Mouse (Mus musculus) embryonic facial prominence, embryonic 13.5 days (tissue): Measurements from ENCODE around the gene Lrba. TPM values are rescaled to one million over a fixed set of nuclear protein-coding genes. Genes with fewer than 3 reads are reported as not detected.

Experiments used
- ATAC-seq: fragments of 200-750 bp; cut with Nextera tagmentation; 2 replicates; pipeline ENCODE4 v1.8.0; 2017; ENCODE audit warnings: low read depth; ENCODE audit not compliant: insufficient number of reproducible peaks, insufficient read depth, low FRiP score, low TSS enrichment
- H3K27ac ChIP-seq: fragments of 300-500 bp; sonication (generic); 2 replicates; pipeline ENCODE4 v1.5.1; 2015; ENCODE audit warnings: moderate library complexity, mild to moderate bottlenecking, inconsistent platforms
- H3K27me3 ChIP-seq: fragments of 300-500 bp; sonication (generic); 2 replicates; pipeline ENCODE4 v1.6.1; 2015; ENCODE audit warnings: mild to moderate bottlenecking, inconsistent platforms
- H3K36me3 ChIP-seq: fragments of 300-500 bp; sonication (generic); 2 replicates; pipeline ENCODE4 v1.6.1; 2015; ENCODE audit warnings: mild to moderate bottlenecking, inconsistent platforms
- H3K4me1 ChIP-seq: fragments of 300-500 bp; sonication (generic); 2 replicates; pipeline ENCODE4 v1.6.1; 2015; ENCODE audit warnings: inconsistent platforms
- H3K4me2 ChIP-seq: fragments of 300-500 bp; sonication (generic); 2 replicates; pipeline ENCODE4 v1.6.1; 2015; ENCODE audit warnings: moderate library complexity, mild to moderate bottlenecking, inconsistent platforms
- H3K4me3 ChIP-seq: fragments of 300-500 bp; sonication (generic); 2 replicates; pipeline ENCODE4 v1.5.1; 2015; ENCODE audit warnings: mild to moderate bottlenecking, inconsistent platforms
- H3K9ac ChIP-seq: fragments of 300-500 bp; sonication (generic); 2 replicates; pipeline ENCODE4 v1.6.1; 2015; ENCODE audit warnings: mild to moderate bottlenecking, inconsistent platforms
- H3K9me3 ChIP-seq: fragments of 300-500 bp; sonication (generic); 2 replicates; pipeline ENCODE4 v1.6.1; 2016; ENCODE audit warnings: inconsistent platforms
- WGBS: fragments of 180-500 bp; shearing (Covaris S2); methylation state at CpG from one replicate; pipeline ENCODE4 v1.1.7; 2015; ENCODE audit warnings: mixed read lengths; 5-methylcytosine and 5-hydroxymethylcytosine counted together
- polyA plus RNA-seq: library from polyadenylated mRNA; unstranded; fragments of >200 nt; fragmentation: Nextera tagmentation; extraction: Ambion mirVana; gene quantifications from 2 replicates; pipeline ENCODE4 v1.2.1, GENCODE M21; 2015

Gene Lrba
- polyA plus RNA-seq, 1 experiment from 2014 or later: 7.4 TPM

DNA sequence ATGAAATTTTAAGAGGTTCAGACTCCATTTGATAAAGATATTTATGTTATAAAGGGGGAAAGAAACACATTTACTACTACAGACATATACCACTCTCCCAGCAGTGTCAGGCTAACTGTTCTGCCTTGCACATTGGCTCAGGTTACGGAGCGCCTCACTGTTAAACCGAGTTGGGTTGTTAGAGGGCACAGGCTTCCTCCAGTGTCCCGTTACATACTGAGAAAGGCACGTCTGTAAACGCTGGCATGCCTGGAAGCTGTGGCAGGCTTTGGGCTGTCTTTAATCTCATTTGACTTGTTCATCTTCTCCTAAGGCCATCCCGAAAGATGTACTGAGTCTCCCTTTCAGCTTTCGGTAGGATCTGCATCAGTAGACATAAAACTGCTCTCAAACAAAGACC lies 544.1 kb downstream of the Lrba start:
- ATAC-seq: no peak
- peak overlapping the region; percentile 48 for H3K4me2 ChIP-seq
- H3K27me3 ChIP-seq: no peaks in the 10 kb centered on the region
- H3K9ac ChIP-seq: peak overlapping the region; percentile 49; the same call in 1 of the 2 replicates
- H3K9me3 ChIP-seq: no peaks in the 10 kb centered on the region
- H3K36me3 ChIP-seq: peaks cover under 1% of the 10 kb centered on the region; the same call in 1 of the 2 replicates
- peak overlapping the region; percentile 78 for H3K27ac ChIP-seq
- 5% methylated on average over 8 of the region's 8 CpGs for WGBS
- peaks cover 21% of the 10 kb centered on the region for H3K4me1 ChIP-seq
- H3K4me3 ChIP-seq: no peak overlapping the region

DNA sequence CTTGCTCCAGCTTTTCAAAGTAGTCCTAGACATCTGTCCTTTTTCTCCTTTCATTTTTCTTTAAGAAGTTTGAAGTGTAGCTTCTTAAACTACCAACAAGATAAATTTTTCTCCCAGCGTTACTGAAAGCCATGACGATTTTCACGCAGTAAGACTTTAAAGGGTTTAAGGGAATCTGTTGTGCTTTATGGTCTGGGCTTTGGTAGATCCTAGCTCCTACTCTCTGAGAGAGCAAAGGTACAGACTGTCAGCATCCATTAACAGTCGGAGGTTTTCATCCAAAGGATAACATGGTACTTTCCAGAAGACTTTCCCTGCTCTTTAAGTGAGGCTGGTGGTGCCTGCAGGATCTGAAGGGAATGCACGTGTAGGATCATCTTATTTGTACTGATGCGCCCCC lies 544.5 kb downstream of the Lrba start:
- H3K27ac ChIP-seq: peak overlapping the region; percentile 78
- ATAC-seq: no peak
- WGBS: 33% methylated on average over 6 of the region's 6 CpGs
- H3K4me1 ChIP-seq: peaks cover 21% of the 10 kb centered on the region
- no peak overlapping the region for H3K4me3 ChIP-seq
- peak overlapping the region; percentile 49; the same call in 1 of the 2 replicates for H3K9ac ChIP-seq
- no peaks in the 10 kb centered on the region for H3K27me3 ChIP-seq
- H3K4me2 ChIP-seq: peak overlapping the region; percentile 48
- no peaks in the 10 kb centered on the region for H3K9me3 ChIP-seq
- H3K36me3 ChIP-seq: peaks cover 4% of the 10 kb centered on the region; the same call in 1 of the 2 replicates

DNA sequence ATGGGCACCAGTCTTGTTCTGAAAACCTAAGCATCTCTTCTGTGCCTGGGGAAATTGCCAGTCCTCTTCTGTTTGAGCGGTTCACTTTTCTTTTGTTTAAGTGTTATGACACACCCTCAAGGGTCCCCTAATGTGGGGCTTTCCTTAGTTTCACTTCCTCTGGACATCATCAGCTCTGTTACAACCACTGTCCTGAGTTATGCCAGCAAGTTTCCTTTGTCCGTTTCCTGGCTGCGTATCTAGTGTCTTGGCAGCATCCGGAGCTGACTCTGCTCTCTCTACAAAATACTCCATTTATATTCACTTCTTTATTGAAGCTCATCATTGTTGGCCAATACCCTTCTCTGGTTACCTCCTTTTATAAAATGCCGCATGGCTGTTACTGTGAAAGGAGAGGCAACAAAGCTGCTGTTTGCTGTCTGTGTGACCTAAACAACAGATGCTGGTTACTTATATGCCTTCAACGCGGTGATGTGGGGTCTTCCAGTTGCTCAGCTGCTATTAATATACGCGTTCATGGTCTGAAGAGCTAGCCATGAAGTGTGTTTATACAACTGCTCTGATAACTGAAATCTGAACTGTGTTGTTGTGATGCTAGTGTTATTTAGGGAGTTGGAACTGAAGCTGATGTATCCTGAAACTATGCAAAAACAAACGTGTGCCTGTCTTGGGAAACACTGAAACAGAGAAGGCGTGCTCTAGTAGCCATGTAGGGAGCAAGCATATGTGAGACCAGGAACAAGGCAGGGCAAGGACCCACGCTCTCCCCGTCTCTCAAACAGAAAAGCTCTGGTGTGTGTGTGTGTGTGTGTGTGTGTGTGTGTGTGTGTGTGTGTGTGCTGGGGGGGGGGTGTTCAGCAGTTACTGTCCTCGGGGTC lies 550.3 kb downstream of the Lrba start:
- Histone ChIP-seq H3K4me1 (peaks cover 32% of the 10 kb centered on the region), H3K4me3 (no peak overlapping the region), H3K9ac (no peak overlapping the region), H3K27me3 (no peaks in the 10 kb centered on the region), H3K27ac (peak overlapping the region; percentile 75), H3K36me3 (peaks cover 17% of the 10 kb centered on the region), H3K9me3 (no peaks in the 10 kb centered on the region), H3K4me2 (peak overlapping the region; percentile 26; the same call in 1 of the 2 replicates)
- 54% methylated on average over 14 of the region's 14 CpGs for WGBS
- ATAC-seq: no peak

DNA sequence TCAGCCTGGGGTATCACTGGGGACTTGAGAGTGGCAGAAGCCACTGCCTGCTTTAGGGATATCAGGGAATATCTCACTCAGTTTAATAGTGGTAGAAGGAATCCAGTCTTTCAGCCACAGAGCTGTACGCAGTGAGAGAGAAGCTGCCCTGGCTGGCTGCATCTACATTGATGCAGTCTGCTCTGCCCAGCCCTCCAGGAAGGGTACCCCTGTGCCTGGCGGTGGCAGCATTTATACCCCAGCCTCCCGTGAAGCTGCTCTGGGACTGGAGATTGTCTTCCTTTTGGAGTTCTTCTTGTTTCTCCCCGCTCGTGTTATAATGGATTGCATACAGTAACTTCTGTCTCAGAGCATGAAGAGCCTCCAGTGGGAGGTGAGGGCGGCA lies 551.0 kb downstream of the Lrba start:
- H3K4me3 ChIP-seq: no peak overlapping the region
- H3K4me1 ChIP-seq: peaks cover 29% of the 10 kb centered on the region
- WGBS: 52% methylated on average over 6 of the region's 6 CpGs
- ATAC-seq: no peak
- peak overlapping the region; percentile 75 for H3K27ac ChIP-seq
- peak overlapping the region; percentile 32; the same call in 1 of the 2 replicates for H3K9ac ChIP-seq
- no peaks in the 10 kb centered on the region for H3K27me3 ChIP-seq
- H3K9me3 ChIP-seq: no peaks in the 10 kb centered on the region
- peak overlapping the region; percentile 26; the same call in 1 of the 2 replicates for H3K4me2 ChIP-seq
- H3K36me3 ChIP-seq: peaks cover 23% of the 10 kb centered on the region

DNA sequence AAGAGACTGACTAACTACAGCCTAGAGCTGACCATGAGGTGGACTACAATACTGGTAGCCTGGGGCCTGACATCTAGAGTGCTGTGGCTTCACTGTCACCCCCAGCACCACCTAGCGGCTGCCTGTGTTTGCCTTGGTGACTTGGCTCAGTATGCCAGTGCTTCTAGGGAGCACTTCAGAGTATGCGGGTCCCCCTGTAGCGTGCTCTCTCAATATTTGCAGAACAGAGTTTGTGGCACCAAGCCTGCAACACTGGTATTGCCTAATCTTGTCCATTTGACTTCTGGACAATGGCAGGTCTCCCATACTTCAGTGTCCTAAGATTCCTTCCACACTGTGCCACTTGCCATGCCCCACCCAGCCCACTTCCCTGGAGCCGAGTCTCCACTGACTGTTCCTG lies 555.2 kb downstream of the Lrba start:
- Histone ChIP-seq H3K36me3 (peaks cover 38% of the 10 kb centered on the region), H3K9me3 (no peaks in the 10 kb centered on the region), H3K4me2 (no peak overlapping the region), H3K27me3 (no peaks in the 10 kb centered on the region), H3K9ac (no peak overlapping the region), H3K4me1 (peaks cover 23% of the 10 kb centered on the region), H3K27ac (no peak overlapping the region), H3K4me3 (no peak overlapping the region)
- no peak for ATAC-seq
- 74% methylated on average over 4 of the region's 4 CpGs for WGBS

DNA sequence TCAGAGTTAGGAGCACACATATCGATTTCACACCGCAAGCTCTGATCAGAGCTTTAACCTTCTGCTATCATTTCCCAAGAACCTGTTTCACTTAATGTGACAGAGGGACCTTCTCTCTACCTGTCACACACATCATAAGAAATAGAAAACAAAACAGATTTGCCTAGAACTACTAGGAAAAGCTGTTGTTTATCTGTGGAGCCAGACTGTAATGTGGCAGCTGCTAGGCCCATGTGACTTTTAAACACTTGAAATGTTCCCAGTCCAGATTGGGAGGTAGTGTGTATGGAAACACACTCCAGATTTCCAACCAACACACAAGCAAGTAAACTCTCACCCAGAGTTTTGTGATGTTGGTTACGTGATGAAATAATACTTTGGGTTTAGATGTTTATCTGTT lies 559.6 kb downstream of the Lrba start:
- no peaks in the 10 kb centered on the region for H3K27me3 ChIP-seq
- H3K9ac ChIP-seq: no peak overlapping the region
- no peak overlapping the region for H3K4me3 ChIP-seq
- H3K27ac ChIP-seq: no peak overlapping the region
- 90% methylated on average over 3 of the region's 3 CpGs for WGBS
- H3K4me1 ChIP-seq: peaks cover 22% of the 10 kb centered on the region
- no peaks in the 10 kb centered on the region for H3K9me3 ChIP-seq
- H3K4me2 ChIP-seq: no peak overlapping the region
- peaks cover 32% of the 10 kb centered on the region for H3K36me3 ChIP-seq
- ATAC-seq: no peak

DNA sequence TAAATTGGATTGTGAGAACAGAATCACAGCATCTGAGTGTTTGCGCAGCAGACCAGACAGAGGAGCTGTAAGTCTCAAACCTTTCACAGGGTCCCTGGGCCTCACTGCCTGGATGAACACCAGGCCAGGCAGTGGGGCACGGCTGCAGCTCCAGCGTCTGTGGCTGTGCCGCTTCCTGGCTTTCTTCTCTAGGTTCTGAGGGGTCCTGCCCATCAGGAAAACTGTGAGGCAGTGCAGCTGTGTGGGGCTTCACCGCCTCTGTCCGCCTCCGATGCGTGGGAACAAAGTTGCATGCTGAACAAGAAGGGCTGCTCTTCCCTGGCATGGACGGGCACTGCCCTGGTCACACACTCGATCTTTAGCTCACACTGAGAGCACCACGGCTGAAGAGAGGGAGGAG lies 560.5 kb downstream of the Lrba start:
- Histone ChIP-seq H3K27ac (no peak overlapping the region), H3K4me3 (no peak overlapping the region), H3K27me3 (no peaks in the 10 kb centered on the region), H3K4me1 (peaks cover 22% of the 10 kb centered on the region), H3K36me3 (peaks cover 30% of the 10 kb centered on the region), H3K9ac (no peak overlapping the region), H3K9me3 (no peaks in the 10 kb centered on the region), H3K4me2 (no peak overlapping the region)
- ATAC-seq: no peak
- WGBS: 73% methylated on average over 11 of the region's 11 CpGs

DNA sequence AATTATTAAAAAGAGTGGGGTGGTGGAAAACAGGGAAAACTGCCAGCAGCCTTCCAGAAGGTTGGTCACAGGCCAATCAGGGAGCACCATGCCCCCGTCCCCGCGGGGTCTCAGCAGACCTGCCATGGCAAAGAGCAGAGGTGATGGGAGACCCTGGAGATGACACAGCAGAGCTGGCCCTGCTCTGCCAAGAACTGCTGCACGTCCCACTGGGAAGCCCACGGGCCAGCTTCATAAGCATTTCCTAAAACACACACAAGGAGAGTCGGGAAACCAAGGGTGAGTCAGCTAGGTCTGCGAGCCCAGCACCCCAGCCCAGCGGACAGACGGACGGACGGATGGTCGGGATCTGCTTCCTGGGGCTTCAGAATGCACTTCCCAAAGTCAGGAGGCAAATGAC lies 561.8 kb downstream of the Lrba start:
- WGBS: 88% methylated on average over 12 of the region's 12 CpGs
- Histone ChIP-seq H3K4me3 (no peak overlapping the region), H3K9me3 (no peaks in the 10 kb centered on the region), H3K27me3 (no peaks in the 10 kb centered on the region), H3K4me1 (peaks cover 30% of the 10 kb centered on the region), H3K27ac (0 out of 2 replicates have a peak overlapping the region, but pooled peaks have one; percentile 53), H3K36me3 (peaks cover 23% of the 10 kb centered on the region), H3K4me2 (no peak overlapping the region), H3K9ac (no peak overlapping the region)
- ATAC-seq: no peak

DNA sequence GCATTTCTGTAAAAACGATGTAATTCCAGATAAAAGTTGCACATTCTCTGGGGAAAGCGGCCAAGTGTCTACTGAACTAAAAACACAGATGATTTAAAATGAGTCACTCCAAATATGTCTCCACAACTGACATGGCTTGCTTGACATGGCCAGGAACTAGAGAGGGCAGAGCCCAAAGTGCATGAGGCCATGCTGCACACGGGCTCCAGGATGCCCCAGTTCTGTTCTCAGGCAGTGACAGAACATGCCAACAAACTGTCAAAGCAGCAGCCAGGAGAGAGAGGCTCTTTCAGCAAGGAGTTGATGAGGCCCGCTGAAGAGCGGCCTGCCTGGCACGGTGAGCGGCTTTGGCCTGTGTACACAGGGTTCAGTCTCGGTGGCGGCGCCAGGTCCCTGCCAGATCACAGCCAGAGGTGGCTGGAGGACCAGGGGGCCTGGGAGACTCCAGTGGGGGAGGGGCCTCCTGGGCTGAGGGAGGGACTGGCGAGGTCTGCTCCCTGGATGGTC lies 562.4 kb downstream of the Lrba start:
- WGBS: 61% methylated on average over 11 of the region's 11 CpGs
- peak overlapping the region; percentile 27; the same call in 1 of the 2 replicates for H3K9ac ChIP-seq
- H3K4me3 ChIP-seq: no peak overlapping the region
- peak overlapping the region; percentile 53 for H3K27ac ChIP-seq
- no peaks in the 10 kb centered on the region for H3K9me3 ChIP-seq
- no peaks in the 10 kb centered on the region for H3K27me3 ChIP-seq
- no peak overlapping the region for H3K4me2 ChIP-seq
- peak; percentile 57 for ATAC-seq
- H3K36me3 ChIP-seq: peaks cover 25% of the 10 kb centered on the region
- peaks cover 33% of the 10 kb centered on the region for H3K4me1 ChIP-seq

DNA sequence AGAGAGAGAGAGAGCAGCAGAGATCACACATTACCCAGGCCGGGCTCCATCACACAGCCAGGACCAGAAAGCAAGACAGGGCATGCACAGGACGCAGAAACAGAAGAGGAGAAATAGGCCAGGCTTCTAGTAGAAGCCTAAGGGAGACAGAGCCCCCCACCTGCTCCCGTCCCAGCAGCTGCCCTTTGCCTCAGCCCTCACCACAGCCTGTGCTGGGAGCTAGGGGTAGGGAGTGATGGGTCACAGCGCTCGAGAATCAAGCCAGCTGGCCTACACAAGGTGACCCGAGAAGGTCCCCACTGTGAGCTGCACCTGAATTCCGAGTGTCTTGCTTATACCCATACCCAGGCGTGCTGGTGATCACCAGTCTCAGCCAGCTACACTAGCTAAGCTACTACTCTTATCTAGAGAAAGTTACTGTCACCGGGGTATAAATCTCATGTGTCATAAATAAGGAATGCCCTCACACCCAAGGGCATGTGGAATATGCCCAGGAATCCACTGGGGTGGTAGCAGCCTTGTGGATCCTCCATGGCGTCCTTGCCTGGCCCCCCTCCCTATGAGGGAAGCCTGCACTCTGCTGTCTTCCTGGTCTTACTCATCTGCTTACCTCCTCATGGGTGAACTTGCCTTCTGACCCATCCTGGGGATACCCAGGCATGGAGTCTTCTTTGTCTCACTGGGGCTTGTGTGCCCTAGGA lies 563.1 kb downstream of the Lrba start:
- H3K9ac ChIP-seq: no peak overlapping the region
- H3K27ac ChIP-seq: peak overlapping the region; percentile 53
- no peak overlapping the region for H3K4me3 ChIP-seq
- H3K4me1 ChIP-seq: peaks cover 33% of the 10 kb centered on the region
- no peaks in the 10 kb centered on the region for H3K27me3 ChIP-seq
- no peak overlapping the region for H3K4me2 ChIP-seq
- peak; percentile 16; the same call in 1 of the 2 replicates for ATAC-seq
- H3K9me3 ChIP-seq: no peaks in the 10 kb centered on the region
- WGBS: 88% methylated on average over 10 of the region's 10 CpGs
- H3K36me3 ChIP-seq: peaks cover 25% of the 10 kb centered on the region

DNA sequence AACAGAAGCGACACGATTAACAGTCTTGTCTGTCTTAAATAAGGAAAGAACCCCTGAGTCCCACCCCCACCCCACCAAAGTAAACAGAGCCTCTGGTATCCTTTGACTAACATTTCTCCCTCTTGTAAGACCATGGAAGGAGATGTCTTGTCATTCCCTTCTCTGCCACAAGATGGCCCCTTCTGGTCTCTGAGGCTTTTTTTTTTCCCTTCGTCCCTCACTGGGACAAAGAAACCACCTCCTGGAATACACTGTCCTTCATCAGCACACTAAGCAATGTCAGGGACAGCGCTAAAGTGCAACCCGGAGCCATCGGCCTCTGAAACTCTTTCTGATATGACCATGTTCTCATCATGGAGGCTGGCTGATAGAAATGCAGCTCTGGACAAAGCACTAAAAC lies 564.2 kb downstream of the Lrba start:
- WGBS: 42% methylated on average over 6 of the region's 6 CpGs
- Histone ChIP-seq H3K4me3 (no peak overlapping the region), H3K36me3 (peaks cover 22% of the 10 kb centered on the region), H3K9ac (no peak overlapping the region), H3K9me3 (no peaks in the 10 kb centered on the region), H3K4me1 (peaks cover 39% of the 10 kb centered on the region), H3K27ac (no peak overlapping the region), H3K27me3 (no peaks in the 10 kb centered on the region), H3K4me2 (no peak overlapping the region)
- no peak for ATAC-seq
